Mouse (Mus musculus): ENCODE measurements around the gene Pvalb. TPM values are rescaled to one million over a fixed set of nuclear protein-coding genes. Genes with fewer than 3 reads are reported as not detected.

Gene Pvalb
- polyA plus RNA-seq, 1 experiment from 2014 or later, result not detected

DNA sequence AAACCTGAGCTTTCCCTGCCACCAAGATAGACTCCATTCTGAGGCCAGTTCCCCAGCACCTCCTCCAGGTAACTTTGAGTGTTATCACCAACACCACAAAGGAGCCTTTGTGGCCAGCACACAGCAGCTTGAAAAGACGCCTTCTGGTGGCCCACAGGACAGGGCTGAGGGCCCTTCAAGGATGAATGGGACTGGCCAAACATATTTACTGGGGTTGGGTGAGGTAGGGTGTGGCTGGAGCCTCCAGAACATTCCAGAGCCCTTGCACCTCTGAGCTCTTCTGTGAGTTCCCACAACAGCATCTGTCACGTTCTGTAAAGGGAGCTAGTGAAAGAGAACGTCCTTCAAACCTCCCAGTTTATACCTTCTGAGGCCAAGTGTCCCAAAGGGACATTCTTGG, 26.4 kb downstream of the Pvalb start:
- Histone ChIP-seq H3K27ac (replicated peaks) (no peak overlapping the region), H3K36me3 (ENCODE audit: control insufficient read depth, insufficient read depth, low read length) (no peaks in the 10 kb centered on the region), H3K9me3 (ENCODE audit: control insufficient read depth, low read length) (no peaks in the 10 kb centered on the region), H3K27me3 (ENCODE audit: control insufficient read depth, insufficient read depth, low read length) (no peaks in the 10 kb centered on the region), H3K9ac (ENCODE audit: low read length) (no peak overlapping the region), H3K4me2 (replicated peaks; ENCODE audit: low read depth) (no peak overlapping the region), H3K4me3 (ENCODE audit: low read depth, low read length) (no peak overlapping the region), H3K4me1 (replicated peaks; ENCODE audit: control insufficient read depth, insufficient read depth) (no peaks in the 10 kb centered on the region; the same call in 1 of the 2 replicates)
- DNase-seq (ENCODE audit: low spot score), result peak; percentile 38
- 45% methylated on average over 3 of the region's 3 CpGs for WGBS
- TF ChIP-seq EP300 (optimal IDR thresholded peaks at IDR 0.05) (no peak), CTCF (IDR thresholded peaks at IDR 0.05; ENCODE audit: low read depth) (no peak)
- peak; percentile 62; the same call in 1 of the 2 replicates for ATAC-seq (ENCODE audit: low FRiP score, low TSS enrichment)

DNA sequence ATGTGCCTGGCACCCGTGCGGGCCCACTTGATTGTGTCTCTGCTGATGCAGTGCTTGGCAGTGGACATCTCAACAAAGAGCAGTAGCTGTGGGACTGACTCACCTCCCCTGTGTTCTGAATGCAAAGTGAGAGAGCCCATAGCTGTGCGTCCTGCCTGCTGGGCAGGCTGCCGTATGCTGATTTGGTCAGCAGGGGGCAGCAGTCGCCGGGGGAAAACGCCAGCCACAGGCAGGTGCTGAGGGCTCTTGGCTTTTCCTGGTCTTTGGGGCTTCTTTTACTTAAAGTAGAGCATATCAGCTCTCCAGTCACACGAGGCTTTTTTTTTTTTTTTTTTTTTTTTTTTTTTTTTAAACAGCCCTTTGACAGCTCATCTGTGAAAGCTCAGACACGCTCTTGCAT, 27.8 kb downstream of the Pvalb start:
- no peak for ATAC-seq (ENCODE audit: low FRiP score, low TSS enrichment)
- H3K4me3 ChIP-seq (ENCODE audit: low read depth, low read length), result no peak overlapping the region
- TF ChIP-seq CTCF (IDR thresholded peaks at IDR 0.05; ENCODE audit: low read depth) (peak; percentile 94), EP300 (optimal IDR thresholded peaks at IDR 0.05) (no peak)
- H3K9ac ChIP-seq (ENCODE audit: low read length), result no peak overlapping the region
- peaks cover 2% of the 10 kb centered on the region; the same call in 1 of the 2 replicates for H3K4me1 ChIP-seq (replicated peaks; ENCODE audit: control insufficient read depth, insufficient read depth)
- peak; percentile 84 for DNase-seq (ENCODE audit: low spot score)
- H3K36me3 ChIP-seq (ENCODE audit: control insufficient read depth, insufficient read depth, low read length), result no peaks in the 10 kb centered on the region
- H3K4me2 ChIP-seq (replicated peaks; ENCODE audit: low read depth), result no peak overlapping the region
- no peaks in the 10 kb centered on the region for H3K9me3 ChIP-seq (ENCODE audit: control insufficient read depth, low read length)
- no peaks in the 10 kb centered on the region for H3K27me3 ChIP-seq (ENCODE audit: control insufficient read depth, insufficient read depth, low read length)
- H3K27ac ChIP-seq (replicated peaks), result no peak overlapping the region
- 7% methylated on average over 9 of the region's 9 CpGs for WGBS

DNA sequence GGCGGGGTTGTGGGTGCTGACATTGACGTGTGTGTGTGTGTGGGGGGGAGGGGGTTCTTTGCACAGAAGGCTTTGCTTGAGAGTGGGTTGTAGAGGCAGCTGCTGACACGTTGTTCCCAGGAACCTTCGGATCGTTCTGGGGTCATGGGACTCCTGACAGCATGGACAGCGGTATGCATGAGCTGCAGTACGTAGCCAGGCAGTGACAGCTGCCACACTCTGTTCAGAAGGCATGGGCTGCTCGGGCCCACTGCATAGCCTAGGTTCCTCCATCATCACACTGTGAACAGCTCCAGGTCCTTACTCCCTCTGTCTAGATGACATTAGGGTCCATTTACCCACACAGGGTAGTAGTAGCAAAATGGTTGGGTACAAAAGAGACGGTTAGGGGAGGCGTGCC, 28.9 kb downstream of the Pvalb start:
- H3K27me3 ChIP-seq (ENCODE audit: control insufficient read depth, insufficient read depth, low read length), result no peaks in the 10 kb centered on the region
- TF ChIP-seq EP300 (optimal IDR thresholded peaks at IDR 0.05), result no peak
- no peak for TF ChIP-seq CTCF (IDR thresholded peaks at IDR 0.05; ENCODE audit: low read depth)
- H3K27ac ChIP-seq (replicated peaks), result no peak overlapping the region
- ATAC-seq (ENCODE audit: low FRiP score, low TSS enrichment) (no peak), DNase-seq (ENCODE audit: low spot score) (no peak)
- peaks cover 2% of the 10 kb centered on the region; the same call in 1 of the 2 replicates for H3K4me1 ChIP-seq (replicated peaks; ENCODE audit: control insufficient read depth, insufficient read depth)
- no peaks in the 10 kb centered on the region for H3K36me3 ChIP-seq (ENCODE audit: control insufficient read depth, insufficient read depth, low read length)
- no peak overlapping the region for H3K4me2 ChIP-seq (replicated peaks; ENCODE audit: low read depth)
- H3K9me3 ChIP-seq (ENCODE audit: control insufficient read depth, low read length), result no peaks in the 10 kb centered on the region
- WGBS, result 58% methylated on average over 10 of the region's 10 CpGs
- no peak overlapping the region for H3K9ac ChIP-seq (ENCODE audit: low read length)
- H3K4me3 ChIP-seq (ENCODE audit: low read depth, low read length), result no peak overlapping the region

DNA sequence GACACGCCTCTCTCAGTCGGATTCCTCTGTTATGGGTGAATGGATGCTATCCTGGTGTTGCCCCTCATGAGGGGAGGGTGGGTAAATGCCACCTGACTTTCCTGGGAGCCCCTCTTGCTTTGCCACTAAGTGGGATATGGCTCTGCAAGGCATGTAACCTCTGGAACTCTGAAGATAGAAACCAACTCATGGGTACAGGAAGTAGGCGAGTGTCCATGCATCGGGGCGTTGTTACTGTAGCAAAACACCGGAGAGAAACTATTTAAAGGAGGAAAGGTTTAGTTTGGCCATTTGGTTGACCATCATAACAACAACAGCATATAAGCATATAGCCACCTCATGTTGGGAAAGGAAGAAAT, 31.3 kb downstream of the Pvalb start:
- H3K4me2 ChIP-seq (replicated peaks; ENCODE audit: low read depth), result peak overlapping the region; percentile 55
- no peak for DNase-seq (ENCODE audit: low spot score)
- H3K9ac ChIP-seq (ENCODE audit: low read length), result no peak overlapping the region
- H3K4me3 ChIP-seq (ENCODE audit: low read depth, low read length), result peak overlapping the region; percentile 39
- no peaks in the 10 kb centered on the region for H3K9me3 ChIP-seq (ENCODE audit: control insufficient read depth, low read length)
- no peaks in the 10 kb centered on the region for H3K36me3 ChIP-seq (ENCODE audit: control insufficient read depth, insufficient read depth, low read length)
- H3K27ac ChIP-seq (replicated peaks), result 0 out of 2 replicates have a peak overlapping the region, but pooled peaks have one; percentile 56
- H3K4me1 ChIP-seq (replicated peaks; ENCODE audit: control insufficient read depth, insufficient read depth), result peaks cover 2% of the 10 kb centered on the region; the same call in 1 of the 2 replicates
- no peak for ATAC-seq (ENCODE audit: low FRiP score, low TSS enrichment)
- no peaks in the 10 kb centered on the region for H3K27me3 ChIP-seq (ENCODE audit: control insufficient read depth, insufficient read depth, low read length)
- 76% methylated on average over 6 of the region's 6 CpGs for WGBS
- TF ChIP-seq CTCF (IDR thresholded peaks at IDR 0.05; ENCODE audit: low read depth) (no peak), EP300 (optimal IDR thresholded peaks at IDR 0.05) (no peak)

DNA sequence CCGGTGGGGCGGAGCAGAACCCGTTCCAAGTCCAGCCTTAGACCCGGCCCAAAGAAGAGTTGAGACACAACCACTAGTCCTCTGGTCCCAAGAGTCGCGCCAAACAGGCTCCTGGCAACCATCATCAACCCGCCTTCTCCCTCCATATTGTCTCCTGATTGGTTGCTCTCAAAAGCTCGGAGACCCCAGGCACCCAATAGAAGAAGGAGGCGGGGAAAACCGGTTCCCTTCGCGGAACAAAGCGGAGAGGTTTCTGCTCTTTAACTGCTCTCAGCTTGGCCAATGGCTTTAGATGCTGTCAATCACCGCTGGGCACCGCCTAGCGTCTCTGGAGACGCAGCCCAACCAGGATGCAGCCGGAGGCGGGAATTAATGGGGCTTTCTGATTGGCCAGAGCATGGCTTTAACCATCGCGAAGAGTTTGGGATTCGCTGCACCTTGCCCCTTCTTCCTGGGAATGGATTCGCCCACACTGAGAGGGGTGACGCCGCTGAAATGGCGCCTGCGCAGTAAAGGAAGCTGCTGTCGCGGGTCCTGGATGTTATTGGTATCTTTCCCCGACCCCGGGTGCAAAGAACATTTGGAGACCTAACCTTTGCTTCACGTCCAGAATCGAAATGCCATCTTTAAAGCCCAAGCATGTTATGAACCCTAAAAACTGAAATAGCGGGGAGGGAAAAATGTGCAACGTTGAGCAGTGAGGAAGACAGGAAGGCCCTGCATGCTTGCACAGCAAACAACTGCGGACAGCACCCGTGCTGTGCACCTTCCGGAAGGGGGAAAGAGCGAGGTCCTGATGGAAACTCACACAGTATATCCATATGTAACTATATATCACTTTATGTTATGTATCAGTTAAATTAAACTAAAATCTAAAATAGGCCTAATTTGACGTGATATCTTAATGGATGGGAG, 32.0 kb downstream of the Pvalb start, which contains the start of gene Ift27:
Gene Ift27 (minus strand): TSS at position 136 of the 915 bp plus-strand sequence.
- Histone ChIP-seq H3K27me3 (ENCODE audit: control insufficient read depth, insufficient read depth, low read length) (no peaks in the 10 kb centered on the region), H3K4me3 (ENCODE audit: low read depth, low read length) (peak within 1 kb of the TSS; percentile 67), H3K4me1 (replicated peaks; ENCODE audit: control insufficient read depth, insufficient read depth) (peaks cover 2% of the 10 kb centered on the region; the same call in 1 of the 2 replicates), H3K36me3 (ENCODE audit: control insufficient read depth, insufficient read depth, low read length) (no peaks in the 10 kb centered on the region), H3K4me2 (replicated peaks; ENCODE audit: low read depth) (peak within 1 kb of the TSS; percentile 94), H3K9ac (ENCODE audit: low read length) (peak within 1 kb of the TSS; percentile 67), H3K27ac (replicated peaks) (peak within 1 kb of the TSS; percentile 56), H3K9me3 (ENCODE audit: control insufficient read depth, low read length) (no peaks in the 10 kb centered on the region)
- DNase-seq (ENCODE audit: low spot score) (peak; percentile 97), ATAC-seq (ENCODE audit: low FRiP score, low TSS enrichment) (peak; percentile 99)
- WGBS, result 2% methylated on average over 40 of the region's 40 CpGs
- TF ChIP-seq CTCF (IDR thresholded peaks at IDR 0.05; ENCODE audit: low read depth), result peak; percentile 24; the same call in 1 of the 2 replicates
- TF ChIP-seq EP300 (optimal IDR thresholded peaks at IDR 0.05), result no peak
